In the genomic region with DNA sequence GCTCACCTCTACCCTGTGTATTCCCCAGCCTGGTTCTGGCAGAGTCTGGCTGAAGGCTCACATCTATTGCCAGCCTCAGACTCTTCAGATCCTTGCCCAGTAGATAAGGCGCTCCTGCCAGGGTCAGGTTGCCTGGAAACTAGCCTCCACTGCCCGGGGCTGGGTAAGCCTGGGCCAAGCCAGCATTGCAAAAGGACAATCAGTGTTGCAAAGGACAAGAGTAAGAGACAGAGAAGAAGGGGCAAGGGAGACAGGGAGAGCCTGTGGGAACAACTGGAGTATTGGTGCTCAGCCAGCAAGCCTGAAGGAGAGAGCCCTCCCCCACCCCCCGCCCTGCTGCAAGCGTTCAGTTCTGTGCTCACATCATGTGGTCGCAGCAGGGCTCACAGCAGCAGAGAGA, we compare ENCODE assay signal across 14 mouse cellular contexts.
DNase-seq lines count a peak whose midpoint lies in the region; ATAC-seq and TF ChIP-seq lines count a peak whose summit lies in the region.
"Had no signal": no experiment of that assay in that cellular context is flagged by ENCODE, and none has a peak within 500 bp of the region (broad histone marks: within the 10 kb centered on the region; RNA-seq: fewer than 3 reads in every experiment).

No protein-coding gene starts in this region.

- H3K4me1 ChIP-seq in embryonic facial prominence, embryonic 14.5 days (ENCODE audit: control insufficient read depth, insufficient read depth, low read length): no peaks in the 10 kb centered on the region
- 0 out of 2 replicates have a peak, but pooled peaks cover 3% of the 10 kb centered on the region for H3K4me1 ChIP-seq in embryonic facial prominence, embryonic 10.5 days
- H3K4me1 ChIP-seq in thymus, adult 2 months (replicated peaks; ENCODE audit: control insufficient read depth, insufficient read depth, low read length): peaks cover 35% of the 10 kb centered on the region
- H3K4me1 ChIP-seq: heart, embryonic 10.5 days; intestine, embryonic 15.5 days had no signal

- no peak for TF ChIP-seq CTCF in thymus, adult 2 months (IDR thresholded peaks at IDR 0.05; ENCODE audit: borderline replicate concordance, control insufficient read depth, extremely low read depth, insufficient read depth, low read length, poor library complexity)

- H3K4me2 ChIP-seq in embryonic facial prominence, embryonic 14.5 days (ENCODE audit: low read depth, low read length): no peak overlapping the region
- H3K4me2 ChIP-seq: intestine, embryonic 15.5 days had no signal

- no peak overlapping the region for H3K4me3 ChIP-seq in embryonic facial prominence, embryonic 14.5 days (ENCODE audit: low read depth, low read length)
- no peak overlapping the region for H3K4me3 ChIP-seq in embryonic facial prominence, embryonic 10.5 days
- H3K4me3 ChIP-seq in thymus, adult 2 months (ENCODE audit: control insufficient read depth, insufficient read depth, low read length): no peak overlapping the region
- H3K4me3 ChIP-seq: heart, embryonic 10.5 days; intestine, embryonic 15.5 days; layer of hippocampus, adult 2 months had no signal

- no peak for TF ChIP-seq POLR2A in thymus, adult 2 months (IDR thresholded peaks at IDR 0.05; ENCODE audit: control insufficient read depth, extremely low read depth, insufficient read depth, low read length, poor library complexity)

- H3K9ac ChIP-seq in embryonic facial prominence, embryonic 14.5 days (ENCODE audit: low read depth, low read length): no peak overlapping the region
- H3K9ac ChIP-seq: intestine, embryonic 15.5 days had no signal

- no peak overlapping the region for H3K27ac ChIP-seq in embryonic facial prominence, embryonic 14.5 days (replicated peaks; ENCODE audit: low read depth, low read length)
- no peak overlapping the region for H3K27ac ChIP-seq in embryonic facial prominence, embryonic 10.5 days (replicated peaks)
- H3K27ac ChIP-seq in thymus, adult 2 months (ENCODE audit: control insufficient read depth, insufficient read depth, low read length): no peak overlapping the region
- H3K27ac ChIP-seq: heart, embryonic 10.5 days; intestine, embryonic 15.5 days; layer of hippocampus, adult 2 months had no signal

- no peaks in the 10 kb centered on the region for H3K36me3 ChIP-seq in embryonic facial prominence, embryonic 14.5 days (ENCODE audit: control insufficient read depth, insufficient read depth, low read length)
- H3K36me3 ChIP-seq in embryonic facial prominence, embryonic 10.5 days (replicated peaks): no peaks in the 10 kb centered on the region
- H3K36me3 ChIP-seq in thymus, adult 2 months (ENCODE audit: control insufficient read depth, insufficient read depth, low read length): no peaks in the 10 kb centered on the region
- H3K36me3 ChIP-seq: heart, embryonic 10.5 days; intestine, embryonic 15.5 days had no signal

- ATAC-seq in embryonic facial prominence, embryonic 14.5 days (ENCODE audit: low read depth): no peak
- ATAC-seq: intestine, embryonic 15.5 days; Patski had no signal

- WGBS in embryonic facial prominence, embryonic 14.5 days: 55% methylated on average over 5 of the region's 5 CpGs
- 60% methylated on average over 5 of the region's 5 CpGs for WGBS in embryonic facial prominence, embryonic 10.5 days
- WGBS in thymus, adult 2 months: 53% methylated on average over 5 of the region's 5 CpGs

- H3K9me3 ChIP-seq in embryonic facial prominence, embryonic 14.5 days (ENCODE audit: control insufficient read depth, low read length): no peaks in the 10 kb centered on the region
- no peaks in the 10 kb centered on the region for H3K9me3 ChIP-seq in embryonic facial prominence, embryonic 10.5 days
- H3K9me3 ChIP-seq: heart, embryonic 10.5 days; intestine, embryonic 15.5 days had no signal

- H3K27me3 ChIP-seq in embryonic facial prominence, embryonic 14.5 days (replicated peaks; ENCODE audit: control insufficient read depth, insufficient read depth, low read length): no peaks in the 10 kb centered on the region; the same call in 1 of the 2 replicates
- H3K27me3 ChIP-seq in embryonic facial prominence, embryonic 10.5 days (replicated peaks; ENCODE audit: low read depth, poor library complexity, severe bottlenecking): peaks cover 82% of the 10 kb centered on the region
- no peaks in the 10 kb centered on the region for H3K27me3 ChIP-seq in thymus, adult 2 months (ENCODE audit: control insufficient read depth, insufficient read depth, low read length)
- H3K27me3 ChIP-seq: intestine, embryonic 15.5 days had no signal

- DNase-seq in embryonic facial prominence, embryonic 14.5 days (ENCODE audit: low spot score): peak; percentile 22
- DNase-seq in embryonic facial prominence, embryonic 10.5 days (ENCODE audit: low spot score): no peak
- DNase-seq in kidney, postnatal 10 days: peak; percentile 19
- no peak for DNase-seq in kidney, adult 11 months
- peak; percentile 4 for DNase-seq in testis, postnatal 14 days (ENCODE audit: low spot score)
- no peak for DNase-seq in testis, postnatal 10 days (ENCODE audit: low spot score)
- no peak for DNase-seq in right cerebral cortex, postnatal 4 days
- DNase-seq in thymus, adult 2 months: no peak
- DNase-seq: B cell, adult 2 months; thymus, postnatal 4 days had no signal

Comparison
In these comparisons a context has a peak if more than half of its experiments do, and no peak if none do; other contexts are left out.
1. DNase-seq: peak in embryonic facial prominence, embryonic 14.5 days (single experiment), kidney, postnatal 10 days (single experiment) and testis, postnatal 14 days (single experiment); none in embryonic facial prominence, embryonic 10.5 days (single experiment), kidney, adult 11 months (single experiment), testis, postnatal 10 days (single experiment), right cerebral cortex, postnatal 4 days (single experiment) and thymus, adult 2 months (single experiment).